Mouse (Mus musculus): ENCODE data around the gene Spn. TPM values are rescaled to one million over a fixed set of nuclear protein-coding genes. Genes with fewer than 3 reads are reported as not detected.

The Spn gene
- polyA plus RNA-seq, 1 experiment from 2014 or later = not detected

DNA sequence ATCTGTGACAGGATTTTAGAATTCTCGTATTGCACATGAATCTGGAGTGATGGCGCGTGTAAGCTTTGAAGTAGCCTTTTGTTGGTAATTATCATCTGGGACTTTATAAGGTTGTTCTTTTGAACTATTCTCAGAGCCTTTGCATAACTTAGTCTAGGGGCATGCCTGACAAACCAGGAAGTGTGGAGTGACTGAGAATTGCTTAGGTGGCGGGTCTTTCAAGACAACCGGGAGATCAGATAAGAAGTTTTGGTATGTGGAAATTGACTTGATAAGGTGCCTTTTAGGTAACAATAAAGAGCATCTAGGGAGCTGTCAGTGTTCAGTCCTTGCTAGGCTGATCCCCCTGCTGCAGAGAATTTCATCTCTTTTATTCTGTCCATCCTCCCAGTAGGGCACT is 28.9 kb upstream of the Spn start:
- no peak overlapping the region for H3K9ac ChIP-seq (ENCODE audit: low read depth, low read length)
- no peaks in the 10 kb centered on the region for H3K9me3 ChIP-seq (replicated peaks; ENCODE audit: control insufficient read depth, low read length, poor library complexity, severe bottlenecking)
- H3K27ac ChIP-seq (ENCODE audit: low read length) = no peak overlapping the region
- no peaks in the 10 kb centered on the region for H3K27me3 ChIP-seq (ENCODE audit: control insufficient read depth, insufficient read depth, low read depth, low read length)
- WGBS = 89% methylated on average over 5 of the region's 5 CpGs
- no peak for ATAC-seq
- H3K36me3 ChIP-seq (ENCODE audit: control insufficient read depth, insufficient read depth, low read length) = no peaks in the 10 kb centered on the region
- no peaks in the 10 kb centered on the region for H3K4me1 ChIP-seq (ENCODE audit: control insufficient read depth, insufficient read depth, low read length)
- no peak overlapping the region for H3K4me3 ChIP-seq (ENCODE audit: low read depth, low read length)
- H3K4me2 ChIP-seq (ENCODE audit: low read length) = no peak overlapping the region

DNA sequence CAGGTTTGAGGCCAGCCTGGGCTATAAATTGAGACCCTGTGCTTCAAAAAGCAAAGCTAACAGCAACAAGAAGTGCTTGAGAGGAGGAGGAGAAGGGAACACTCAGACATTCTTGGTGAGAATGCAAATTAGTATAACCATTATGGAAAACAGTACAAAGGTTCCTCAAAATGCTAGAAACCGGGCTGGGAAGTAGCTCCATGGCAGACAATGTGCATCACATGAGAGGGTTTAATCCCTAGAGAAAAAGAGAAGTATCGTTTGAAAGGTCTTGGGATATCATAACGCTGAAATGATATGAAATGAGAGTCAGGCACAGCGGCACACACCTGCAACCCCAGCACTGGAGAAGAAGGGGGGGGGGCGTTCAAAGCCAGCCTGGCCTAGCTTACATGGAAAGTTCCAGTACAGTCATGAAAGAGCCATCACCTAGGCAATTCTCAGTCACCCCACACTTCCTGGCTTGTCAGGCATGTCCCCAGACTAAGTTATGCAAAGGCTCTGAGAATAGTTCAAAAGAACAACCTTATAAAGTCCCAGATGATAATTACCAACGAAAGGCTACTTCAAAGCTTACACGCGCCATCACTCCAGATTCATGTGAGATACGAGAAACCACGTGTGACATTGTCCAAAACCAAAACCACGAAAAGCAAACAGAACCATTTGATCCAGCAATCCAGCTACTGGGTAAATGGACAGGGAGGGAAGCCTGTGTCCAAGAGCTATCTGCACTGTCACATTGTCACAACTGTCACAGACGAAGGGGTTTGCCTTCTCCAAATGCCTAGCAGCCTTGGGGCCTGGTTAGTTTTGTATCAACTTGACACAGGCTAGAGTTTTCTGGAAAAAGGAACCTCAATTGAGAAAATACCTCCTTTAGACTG is 28.2 kb upstream of the Spn start:
- no peaks in the 10 kb centered on the region for H3K9me3 ChIP-seq (replicated peaks; ENCODE audit: control insufficient read depth, low read length, poor library complexity, severe bottlenecking)
- no peaks in the 10 kb centered on the region for H3K36me3 ChIP-seq (ENCODE audit: control insufficient read depth, insufficient read depth, low read length)
- H3K27ac ChIP-seq (ENCODE audit: low read length) = no peak overlapping the region
- H3K4me1 ChIP-seq (ENCODE audit: control insufficient read depth, insufficient read depth, low read length) = no peaks in the 10 kb centered on the region
- no peak overlapping the region for H3K4me2 ChIP-seq (ENCODE audit: low read length)
- WGBS = 87% methylated on average over 12 of the region's 12 CpGs
- no peak overlapping the region for H3K9ac ChIP-seq (ENCODE audit: low read depth, low read length)
- ATAC-seq = no peak
- no peak overlapping the region for H3K4me3 ChIP-seq (ENCODE audit: low read depth, low read length)
- H3K27me3 ChIP-seq (ENCODE audit: control insufficient read depth, insufficient read depth, low read depth, low read length) = no peaks in the 10 kb centered on the region

DNA sequence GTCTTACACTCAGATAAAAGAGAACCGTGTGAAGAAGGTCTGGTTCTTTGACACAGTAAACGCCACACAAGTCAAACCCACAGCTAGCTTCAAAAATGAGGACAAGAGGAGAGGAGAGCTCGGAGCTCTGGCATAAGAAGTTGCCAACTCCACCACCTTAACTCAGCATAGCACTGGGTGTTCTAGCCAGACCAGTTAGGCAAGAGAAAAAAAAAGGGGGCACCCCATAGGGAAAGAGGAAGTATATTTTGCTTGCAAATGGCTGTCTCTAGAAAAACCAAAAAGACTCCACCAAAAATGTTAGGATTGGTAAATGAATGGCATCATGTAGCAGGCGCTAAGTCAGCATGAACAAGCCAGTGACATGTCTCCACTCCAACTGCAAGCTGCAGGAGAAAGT is 26.4 kb upstream of the Spn start:
- no peak for ATAC-seq
- Histone ChIP-seq H3K9me3 (replicated peaks; ENCODE audit: control insufficient read depth, low read length, poor library complexity, severe bottlenecking) (no peaks in the 10 kb centered on the region), H3K27ac (ENCODE audit: low read length) (no peak overlapping the region), H3K4me2 (ENCODE audit: low read length) (no peak overlapping the region), H3K9ac (ENCODE audit: low read depth, low read length) (no peak overlapping the region), H3K27me3 (ENCODE audit: control insufficient read depth, insufficient read depth, low read depth, low read length) (no peaks in the 10 kb centered on the region), H3K36me3 (ENCODE audit: control insufficient read depth, insufficient read depth, low read length) (no peaks in the 10 kb centered on the region), H3K4me3 (ENCODE audit: low read depth, low read length) (no peak overlapping the region), H3K4me1 (ENCODE audit: control insufficient read depth, insufficient read depth, low read length) (no peaks in the 10 kb centered on the region)
- 90% methylated on average over 4 of the region's 4 CpGs for WGBS

DNA sequence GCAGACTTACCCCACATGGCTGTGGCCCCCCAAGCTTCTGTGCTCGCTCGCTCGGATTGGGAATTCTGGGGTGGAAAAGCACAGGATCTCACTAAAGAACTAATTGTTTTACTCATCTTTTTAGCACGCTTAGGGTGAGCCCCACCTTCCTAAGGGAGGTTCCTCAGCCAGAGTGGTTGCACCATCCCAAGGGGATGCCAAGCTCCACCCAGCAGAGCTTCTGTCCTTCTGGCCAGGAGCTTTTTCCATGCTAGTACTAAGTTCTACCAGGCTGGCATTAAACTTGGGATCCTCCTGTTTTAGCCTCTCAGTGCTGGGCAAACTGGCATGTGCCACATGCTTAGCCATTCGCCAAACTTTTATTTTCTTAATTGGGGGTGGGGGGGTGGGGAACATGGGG is 24.9 kb upstream of the Spn start:
- ATAC-seq = no peak
- H3K4me2 ChIP-seq (ENCODE audit: low read length) = no peak overlapping the region
- no peak overlapping the region for H3K9ac ChIP-seq (ENCODE audit: low read depth, low read length)
- H3K9me3 ChIP-seq (replicated peaks; ENCODE audit: control insufficient read depth, low read length, poor library complexity, severe bottlenecking) = no peaks in the 10 kb centered on the region
- 86% methylated on average over 5 of the region's 5 CpGs for WGBS
- H3K36me3 ChIP-seq (ENCODE audit: control insufficient read depth, insufficient read depth, low read length) = no peaks in the 10 kb centered on the region
- no peaks in the 10 kb centered on the region for H3K27me3 ChIP-seq (ENCODE audit: control insufficient read depth, insufficient read depth, low read depth, low read length)
- H3K27ac ChIP-seq (ENCODE audit: low read length) = no peak overlapping the region
- no peaks in the 10 kb centered on the region for H3K4me1 ChIP-seq (ENCODE audit: control insufficient read depth, insufficient read depth, low read length)
- no peak overlapping the region for H3K4me3 ChIP-seq (ENCODE audit: low read depth, low read length)

DNA sequence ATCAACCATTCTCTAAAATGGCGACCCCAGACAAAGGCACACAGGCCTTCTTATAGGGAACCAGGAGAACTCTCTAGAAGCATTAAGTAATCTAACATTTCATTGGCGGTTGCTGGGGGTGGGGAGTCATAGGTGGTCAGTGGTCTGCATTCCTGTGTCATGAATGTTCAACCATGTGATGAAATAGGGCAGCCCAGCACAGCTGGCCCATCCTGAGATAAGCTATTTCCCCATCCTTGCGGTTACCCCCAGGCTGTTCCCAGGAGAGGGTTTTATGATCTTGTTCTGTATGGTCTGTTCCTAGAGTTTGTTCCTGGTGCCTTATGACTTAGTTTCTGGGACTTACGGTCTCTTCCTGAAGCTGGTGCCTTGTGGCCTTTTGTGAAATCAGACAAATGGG is 19.9 kb upstream of the Spn start:
- Histone ChIP-seq H3K9ac (ENCODE audit: low read depth, low read length) (no peak overlapping the region), H3K9me3 (replicated peaks; ENCODE audit: control insufficient read depth, low read length, poor library complexity, severe bottlenecking) (no peaks in the 10 kb centered on the region), H3K4me3 (ENCODE audit: low read depth, low read length) (no peak overlapping the region), H3K27ac (ENCODE audit: low read length) (no peak overlapping the region), H3K27me3 (ENCODE audit: control insufficient read depth, insufficient read depth, low read depth, low read length) (no peaks in the 10 kb centered on the region), H3K36me3 (ENCODE audit: control insufficient read depth, insufficient read depth, low read length) (no peaks in the 10 kb centered on the region), H3K4me2 (ENCODE audit: low read length) (no peak overlapping the region), H3K4me1 (ENCODE audit: control insufficient read depth, insufficient read depth, low read length) (no peaks in the 10 kb centered on the region)
- WGBS = 86% methylated on average over 4 of the region's 4 CpGs
- ATAC-seq = no peak

DNA sequence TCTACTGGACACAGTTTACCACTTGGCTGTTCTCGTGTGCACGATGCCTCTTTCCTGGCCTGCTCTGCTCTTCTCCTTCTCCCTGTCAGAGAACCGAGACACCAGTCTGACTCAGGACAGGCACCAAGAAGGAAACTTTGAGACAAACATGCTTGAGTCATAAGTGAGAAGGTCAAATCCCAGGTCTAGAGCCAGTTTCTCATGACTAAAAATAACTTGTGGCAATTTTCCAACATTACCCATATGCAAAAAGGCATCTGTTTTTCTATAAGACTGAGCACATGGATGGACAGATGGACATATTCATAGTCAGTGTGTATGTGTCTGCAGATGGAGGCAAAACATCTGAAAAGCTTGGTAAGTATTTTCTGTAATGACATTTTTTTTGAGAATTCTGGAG is 15.9 kb upstream of the Spn start:
- no peak overlapping the region for H3K4me2 ChIP-seq (ENCODE audit: low read length)
- H3K36me3 ChIP-seq (ENCODE audit: control insufficient read depth, insufficient read depth, low read length) = no peaks in the 10 kb centered on the region
- no peak for ATAC-seq
- H3K9ac ChIP-seq (ENCODE audit: low read depth, low read length) = no peak overlapping the region
- no peak overlapping the region for H3K27ac ChIP-seq (ENCODE audit: low read length)
- no peaks in the 10 kb centered on the region for H3K27me3 ChIP-seq (ENCODE audit: control insufficient read depth, insufficient read depth, low read depth, low read length)
- WGBS = 83% methylated on average over 3 of the region's 3 CpGs
- no peak overlapping the region for H3K4me3 ChIP-seq (ENCODE audit: low read depth, low read length)
- H3K9me3 ChIP-seq (replicated peaks; ENCODE audit: control insufficient read depth, low read length, poor library complexity, severe bottlenecking) = no peaks in the 10 kb centered on the region
- no peaks in the 10 kb centered on the region for H3K4me1 ChIP-seq (ENCODE audit: control insufficient read depth, insufficient read depth, low read length)

DNA sequence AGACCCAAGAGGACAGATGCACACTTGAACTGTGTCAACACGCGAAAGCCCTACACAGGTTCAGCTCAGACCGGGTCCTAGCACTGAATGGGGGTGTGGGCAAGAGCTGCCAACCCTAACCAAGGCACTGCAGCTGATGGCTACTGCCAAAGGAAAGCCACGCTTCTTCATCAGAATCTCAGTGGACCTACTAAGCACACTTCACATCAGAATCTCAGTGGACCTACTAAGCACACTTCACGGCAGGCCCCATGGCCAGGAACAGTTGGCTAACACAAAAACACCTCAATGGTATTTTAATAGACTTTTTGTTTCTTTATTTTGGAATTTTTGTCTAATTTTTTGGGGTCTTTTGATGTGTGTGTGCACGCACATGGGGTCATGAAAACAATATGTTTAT is 14.8 kb upstream of the Spn start:
- Histone ChIP-seq H3K36me3 (ENCODE audit: control insufficient read depth, insufficient read depth, low read length) (no peaks in the 10 kb centered on the region), H3K4me3 (ENCODE audit: low read depth, low read length) (no peak overlapping the region), H3K27me3 (ENCODE audit: control insufficient read depth, insufficient read depth, low read depth, low read length) (no peaks in the 10 kb centered on the region), H3K4me2 (ENCODE audit: low read length) (no peak overlapping the region), H3K27ac (ENCODE audit: low read length) (no peak overlapping the region), H3K4me1 (ENCODE audit: control insufficient read depth, insufficient read depth, low read length) (no peaks in the 10 kb centered on the region), H3K9ac (ENCODE audit: low read depth, low read length) (no peak overlapping the region), H3K9me3 (replicated peaks; ENCODE audit: control insufficient read depth, low read length, poor library complexity, severe bottlenecking) (no peaks in the 10 kb centered on the region)
- 89% methylated on average over 6 of the region's 6 CpGs for WGBS
- no peak for ATAC-seq

DNA sequence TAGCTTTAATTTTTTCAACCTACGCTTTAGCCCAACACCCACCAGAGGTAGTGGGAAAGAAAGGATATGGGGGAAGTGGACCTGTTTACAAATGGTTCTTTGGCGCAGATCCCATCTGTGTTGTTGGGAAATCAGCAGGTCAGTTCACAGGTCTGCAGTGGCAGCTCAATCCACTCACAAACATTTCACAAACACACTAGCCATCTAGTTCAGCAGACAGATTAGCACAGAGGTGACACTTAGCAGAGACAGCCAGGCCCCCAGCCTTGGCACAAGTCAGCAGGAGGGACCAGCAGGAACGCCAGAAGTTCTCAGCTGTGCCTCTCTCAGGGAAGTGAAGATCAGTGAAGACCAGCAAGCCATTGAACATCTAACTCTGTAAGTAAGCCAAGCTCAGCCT is 10.3 kb upstream of the Spn start:
- no peaks in the 10 kb centered on the region for H3K4me1 ChIP-seq (ENCODE audit: control insufficient read depth, insufficient read depth, low read length)
- no peaks in the 10 kb centered on the region for H3K27me3 ChIP-seq (ENCODE audit: control insufficient read depth, insufficient read depth, low read depth, low read length)
- H3K27ac ChIP-seq (ENCODE audit: low read length) = no peak overlapping the region
- H3K4me3 ChIP-seq (ENCODE audit: low read depth, low read length) = no peak overlapping the region
- no peak for ATAC-seq
- H3K9me3 ChIP-seq (replicated peaks; ENCODE audit: control insufficient read depth, low read length, poor library complexity, severe bottlenecking) = no peaks in the 10 kb centered on the region
- no peak overlapping the region for H3K9ac ChIP-seq (ENCODE audit: low read depth, low read length)
- WGBS = 80% methylated on average over 3 of the region's 3 CpGs
- no peaks in the 10 kb centered on the region for H3K36me3 ChIP-seq (ENCODE audit: control insufficient read depth, insufficient read depth, low read length)
- no peak overlapping the region for H3K4me2 ChIP-seq (ENCODE audit: low read length)

DNA sequence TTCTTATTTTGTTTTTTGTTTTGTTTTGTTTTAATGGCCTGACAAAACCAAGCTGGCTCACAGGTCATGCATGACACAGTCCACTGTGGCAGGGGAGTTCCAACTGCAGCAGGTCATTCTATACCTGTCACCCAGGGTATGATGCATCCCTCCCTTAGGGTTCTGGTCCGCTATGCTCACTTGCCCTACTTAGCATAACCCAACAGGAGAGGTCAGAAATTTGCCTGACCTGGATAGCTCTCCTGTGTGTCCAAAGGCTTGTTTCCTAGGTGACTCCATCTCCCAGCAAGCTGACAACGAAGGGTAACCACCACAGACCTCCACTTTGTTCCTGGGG is 8.6 kb upstream of the Spn start:
- no peaks in the 10 kb centered on the region for H3K36me3 ChIP-seq (ENCODE audit: control insufficient read depth, insufficient read depth, low read length)
- H3K9me3 ChIP-seq (replicated peaks; ENCODE audit: control insufficient read depth, low read length, poor library complexity, severe bottlenecking) = no peaks in the 10 kb centered on the region
- no peak overlapping the region for H3K4me2 ChIP-seq (ENCODE audit: low read length)
- H3K4me3 ChIP-seq (ENCODE audit: low read depth, low read length) = no peak overlapping the region
- ATAC-seq = no peak
- no peaks in the 10 kb centered on the region for H3K4me1 ChIP-seq (ENCODE audit: control insufficient read depth, insufficient read depth, low read length)
- 45% methylated on average over 2 of the region's 2 CpGs for WGBS
- H3K27ac ChIP-seq (ENCODE audit: low read length) = no peak overlapping the region
- H3K9ac ChIP-seq (ENCODE audit: low read depth, low read length) = no peak overlapping the region
- H3K27me3 ChIP-seq (ENCODE audit: control insufficient read depth, insufficient read depth, low read depth, low read length) = no peaks in the 10 kb centered on the region
